Mouse (Mus musculus): ENCODE results near the gene Ghr. TPM values are rescaled to one million over a fixed set of nuclear protein-coding genes. Genes with fewer than 3 reads are reported as not detected.

Ghr gene
- polyA plus RNA-seq, 1 experiment from 2014 or later = 10.7 TPM

DNA sequence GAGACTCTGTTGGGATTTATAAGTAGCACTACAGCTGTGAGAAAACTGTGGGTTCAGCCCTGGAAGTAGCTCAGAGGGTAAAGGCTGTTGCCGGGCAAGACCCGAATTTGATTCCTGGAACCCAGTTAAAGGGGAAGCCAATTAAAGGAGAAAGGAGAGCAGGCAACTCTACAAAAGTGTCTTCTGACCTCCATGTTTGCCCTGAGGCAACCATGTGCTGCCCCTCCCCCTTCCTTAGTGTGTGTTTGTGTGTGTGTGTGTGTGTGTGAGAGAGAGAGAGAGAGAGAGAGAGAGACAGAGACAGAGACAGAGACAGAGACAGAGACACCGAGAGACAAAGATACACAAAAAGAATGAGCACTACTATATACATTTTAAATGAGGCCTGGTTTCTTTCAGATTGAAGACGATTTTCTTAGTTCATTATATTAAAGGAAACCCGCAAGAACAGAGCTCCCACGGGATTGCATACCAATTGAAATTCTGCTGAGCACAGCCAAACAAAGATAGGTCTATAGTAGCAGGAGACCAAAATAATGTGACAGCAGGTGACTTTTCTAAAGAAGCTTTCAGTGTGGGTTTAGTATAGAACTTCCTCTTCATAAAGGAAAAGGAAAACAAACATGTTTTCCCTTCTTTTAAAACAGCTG, 313.2 kb downstream of the Ghr start:
- Histone ChIP-seq H3K4me3 (replicated peaks; ENCODE audit: low read depth, low read length) (no peak overlapping the region), H3K4me1 (ENCODE audit: control insufficient read depth, insufficient read depth, low read length) (no peaks in the 10 kb centered on the region), H3K4me2 (ENCODE audit: low read length) (peak overlapping the region; percentile 47), H3K27me3 (ENCODE audit: control insufficient read depth, insufficient read depth, low read length) (no peaks in the 10 kb centered on the region), H3K9ac (replicated peaks; ENCODE audit: low read length) (no peak overlapping the region), H3K36me3 (ENCODE audit: control insufficient read depth, insufficient read depth, low read length) (no peaks in the 10 kb centered on the region), H3K27ac (replicated peaks; ENCODE audit: low read depth, low read length) (no peak overlapping the region), H3K9me3 (ENCODE audit: control insufficient read depth, low read length) (no peaks in the 10 kb centered on the region)
- 0 out of 2 replicates have a peak, but pooled peaks have one; percentile 22 for ATAC-seq (ENCODE audit: low FRiP score, low TSS enrichment)
- 24% methylated on average over 6 of the region's 6 CpGs for WGBS
- DNase-seq = peak; percentile 55

DNA sequence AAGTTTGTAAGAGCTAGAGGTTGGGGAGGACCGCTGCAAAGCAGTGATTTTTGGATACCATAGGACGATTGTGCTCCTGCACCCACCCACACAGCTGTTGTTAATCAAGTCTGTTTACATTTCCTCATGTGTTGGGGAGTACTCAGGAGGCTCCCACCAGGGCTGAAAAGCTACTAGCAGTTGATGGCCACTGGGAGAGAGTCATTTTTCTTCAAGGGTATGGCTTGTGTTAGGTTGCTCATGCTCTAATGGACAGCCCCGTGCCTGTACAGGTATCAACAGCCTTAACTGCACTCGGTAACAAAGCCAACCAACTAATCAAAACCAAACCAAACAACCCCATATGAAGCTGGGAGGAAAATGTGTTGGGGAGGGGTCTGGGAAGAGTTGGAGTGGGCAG, 313.8 kb downstream of the Ghr start:
- no peaks in the 10 kb centered on the region for H3K27me3 ChIP-seq (ENCODE audit: control insufficient read depth, insufficient read depth, low read length)
- H3K36me3 ChIP-seq (ENCODE audit: control insufficient read depth, insufficient read depth, low read length) = no peaks in the 10 kb centered on the region
- DNase-seq = no peak
- no peak overlapping the region for H3K4me2 ChIP-seq (ENCODE audit: low read length)
- WGBS = 95% methylated on average over 4 of the region's 4 CpGs
- no peak for ATAC-seq (ENCODE audit: low FRiP score, low TSS enrichment)
- no peaks in the 10 kb centered on the region for H3K9me3 ChIP-seq (ENCODE audit: control insufficient read depth, low read length)
- no peaks in the 10 kb centered on the region for H3K4me1 ChIP-seq (ENCODE audit: control insufficient read depth, insufficient read depth, low read length)
- no peak overlapping the region for H3K27ac ChIP-seq (replicated peaks; ENCODE audit: low read depth, low read length)
- no peak overlapping the region for H3K4me3 ChIP-seq (replicated peaks; ENCODE audit: low read depth, low read length)
- no peak overlapping the region for H3K9ac ChIP-seq (replicated peaks; ENCODE audit: low read length)

DNA sequence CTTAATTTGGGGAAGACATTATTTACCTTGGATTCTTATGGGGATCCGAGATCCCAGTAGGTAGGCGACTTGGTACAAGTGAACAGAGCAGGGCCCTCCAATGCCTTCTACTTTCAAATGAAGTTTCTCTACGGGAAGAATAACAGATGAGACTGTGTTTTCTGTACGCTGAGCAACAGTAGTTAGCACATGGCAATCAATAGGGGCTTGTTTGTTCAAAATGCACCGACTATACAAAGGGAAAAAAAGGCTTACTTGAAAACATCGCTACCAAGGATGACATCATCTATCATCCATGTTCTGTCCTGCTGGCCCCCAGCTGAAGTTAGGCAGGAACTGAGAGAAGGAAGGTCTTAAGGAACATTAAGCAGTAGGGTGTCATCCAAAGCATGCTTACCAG, 315.0 kb downstream of the Ghr start, which contains the start of gene Selenop:
Gene Selenop (plus strand): TSS at position 301 of the 400 bp plus-strand sequence.
- 85% methylated on average over 6 of the region's 6 CpGs for WGBS
- Histone ChIP-seq H3K27ac (replicated peaks; ENCODE audit: low read depth, low read length) (no peak within 1 kb of the TSS), H3K27me3 (ENCODE audit: control insufficient read depth, insufficient read depth, low read length) (no peaks in the 10 kb centered on the region), H3K4me2 (ENCODE audit: low read length) (no peak within 1 kb of the TSS), H3K36me3 (ENCODE audit: control insufficient read depth, insufficient read depth, low read length) (no peaks in the 10 kb centered on the region), H3K4me3 (replicated peaks; ENCODE audit: low read depth, low read length) (no peak within 1 kb of the TSS), H3K9ac (replicated peaks; ENCODE audit: low read length) (no peak within 1 kb of the TSS), H3K9me3 (ENCODE audit: control insufficient read depth, low read length) (no peaks in the 10 kb centered on the region), H3K4me1 (ENCODE audit: control insufficient read depth, insufficient read depth, low read length) (no peaks in the 10 kb centered on the region)
- DNase-seq = no peak
- no peak for ATAC-seq (ENCODE audit: low FRiP score, low TSS enrichment)

Data from midbrain, embryonic 14.5 days (tissue).